Mouse (Mus musculus) testis, adult 2 months (tissue): ENCODE data around the gene Esm1.

ENCODE experiments used
- CTCF ChIP-seq: fragments of 200-500 bp; IDR thresholded peaks from 2 replicates; pipeline ENCODE4 v1.5.1; 2012; ENCODE audit warnings: low read depth, mild to moderate bottlenecking, inconsistent platforms, low read length, moderate library complexity; ENCODE audit not compliant: control insufficient read depth, insufficient read depth, insufficient replicate concordance
- POLR2A ChIP-seq: fragments of 200-500 bp; IDR thresholded peaks from 2 replicates; pipeline ENCODE4 v1.6.1; 2012; ENCODE audit warnings: low read depth, mild to moderate bottlenecking, inconsistent platforms, low read length, moderate library complexity; ENCODE audit not compliant: control insufficient read depth

DNA sequence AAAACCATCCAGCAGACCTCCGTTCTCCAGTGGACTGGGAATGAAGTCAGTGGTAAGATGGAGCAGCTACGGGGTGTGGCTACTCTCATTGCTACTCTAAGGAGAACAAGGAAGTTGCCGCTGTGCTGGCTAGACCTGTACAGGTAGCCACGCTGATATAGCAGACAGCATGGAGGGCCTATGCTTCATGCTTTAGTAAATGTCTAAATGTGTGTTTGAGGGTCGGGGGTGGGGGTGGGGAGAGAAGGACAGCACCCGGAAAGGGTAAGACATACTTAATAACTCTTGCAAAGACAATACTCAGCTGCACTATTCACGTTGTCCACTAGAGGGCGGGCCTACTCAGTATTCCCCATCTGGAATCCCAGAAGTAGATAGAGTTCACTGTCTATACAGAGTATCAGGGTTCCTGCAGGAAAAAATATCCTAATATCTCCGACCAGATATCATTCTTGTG lies 57.1 kb downstream of the Esm1 start:
- TF ChIP-seq CTCF (peak; percentile 41; the same call in 1 of the 2 replicates), POLR2A (no peak)
